Mouse (Mus musculus): ENCODE results near the gene 1700016D06Rik.

Gene 1700016D06Rik

DNA sequence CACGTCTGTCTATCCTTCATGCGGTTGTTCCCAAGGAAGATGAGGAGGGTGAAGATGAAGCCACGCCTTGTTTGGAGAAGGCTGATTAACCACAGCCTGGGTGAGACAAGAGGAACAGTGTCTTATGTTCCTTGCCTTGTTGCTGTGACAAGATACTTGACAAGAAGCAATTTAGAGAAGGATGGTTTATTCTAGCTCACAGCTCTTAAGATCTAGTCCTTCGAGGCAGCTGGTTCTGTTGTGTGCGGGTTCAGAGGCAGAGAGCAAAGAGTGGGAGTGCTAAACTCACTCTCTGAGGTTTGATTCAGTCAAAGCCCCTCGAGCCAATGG lies at the start of gene 1700016D06Rik:
Gene 1700016D06Rik, minus strand, starts transcription at position 31 of the 330 bp plus-strand sequence.
- DNase-seq (ENCODE audit: low spot score in 2 of 2) = no peak

DNA sequence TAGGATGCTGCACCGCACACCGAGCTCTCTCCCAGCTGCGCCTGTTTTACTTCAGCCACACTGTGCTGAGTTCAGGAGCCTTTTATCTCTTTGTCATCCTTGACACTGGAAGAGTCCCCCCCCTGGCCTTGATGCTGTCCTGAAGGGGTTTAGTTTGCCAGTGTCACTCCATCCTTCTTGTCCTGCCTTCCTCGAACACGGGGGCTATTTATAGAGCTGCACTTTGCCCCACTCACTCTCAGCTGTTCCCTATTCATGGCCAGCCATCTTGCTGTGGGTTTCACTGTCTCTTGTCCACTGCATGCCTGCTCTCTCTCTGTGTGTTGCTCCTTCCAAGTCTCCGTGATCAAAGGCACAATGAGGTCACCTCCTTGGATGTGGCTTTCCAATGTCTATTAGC lies 48.6 kb upstream of the 1700016D06Rik start:
- DNase-seq (ENCODE audit: low spot score in 2 of 2) = no peak

DNA sequence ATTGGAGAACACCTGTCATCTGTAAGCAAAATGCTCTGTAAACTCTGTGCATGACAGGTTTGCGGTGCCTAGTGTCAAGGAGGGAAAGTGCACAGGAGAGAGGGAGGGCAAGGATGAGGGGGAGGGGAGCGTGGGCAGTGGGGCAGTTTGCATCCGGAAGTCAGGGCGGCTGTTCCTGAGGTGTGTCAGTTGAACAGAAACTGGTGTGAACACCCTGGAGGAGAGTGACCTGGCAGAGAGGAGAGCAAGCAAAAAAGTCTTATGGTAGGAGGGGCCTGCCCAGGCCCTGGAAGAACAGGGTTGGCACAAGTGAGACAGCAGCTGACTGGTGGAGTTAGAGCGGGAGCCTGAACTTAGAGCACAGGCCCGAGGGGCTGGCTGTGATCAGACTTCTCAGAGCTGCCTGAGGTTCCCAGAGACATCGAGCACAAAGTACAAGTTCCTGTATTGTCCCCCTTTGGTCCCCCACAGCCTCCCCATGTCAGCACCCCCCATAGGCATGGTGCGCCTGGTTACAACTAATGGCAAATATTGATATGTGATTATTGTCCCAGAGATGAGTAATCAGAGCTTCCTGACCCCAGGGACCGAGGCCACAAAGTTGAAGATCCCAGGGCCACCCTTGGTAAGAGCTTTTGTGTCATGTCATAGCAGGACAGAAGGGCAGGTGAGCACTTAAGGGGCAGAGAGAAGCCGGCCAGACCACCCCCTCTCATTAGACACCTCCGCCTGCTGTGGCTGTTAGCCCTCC lies 46.2 kb upstream of the 1700016D06Rik start:
- no peak for DNase-seq (ENCODE audit: low spot score in 2 of 2)

DNA sequence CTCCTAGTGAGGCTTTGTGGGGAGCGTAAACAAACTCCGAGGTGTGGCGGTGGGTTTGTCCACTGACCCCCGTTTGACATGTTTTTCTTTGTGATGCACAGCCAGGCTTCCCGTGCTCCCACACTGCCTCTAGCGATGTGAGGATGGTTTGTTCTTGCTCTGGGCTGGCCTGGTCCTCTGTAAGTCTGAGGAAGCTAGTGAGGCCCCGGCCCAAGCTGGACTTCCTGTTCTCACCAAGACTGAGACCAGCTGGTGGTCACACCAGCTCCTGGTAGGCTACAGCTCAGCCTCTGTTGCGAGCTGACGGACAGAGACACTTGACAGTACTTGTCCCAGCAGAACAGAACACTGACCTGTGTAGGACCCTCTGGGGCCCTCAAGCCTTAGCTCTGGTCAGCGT lies 42.7 kb upstream of the 1700016D06Rik start:
- DNase-seq (ENCODE audit: low spot score in 2 of 2) = no peak

DNA sequence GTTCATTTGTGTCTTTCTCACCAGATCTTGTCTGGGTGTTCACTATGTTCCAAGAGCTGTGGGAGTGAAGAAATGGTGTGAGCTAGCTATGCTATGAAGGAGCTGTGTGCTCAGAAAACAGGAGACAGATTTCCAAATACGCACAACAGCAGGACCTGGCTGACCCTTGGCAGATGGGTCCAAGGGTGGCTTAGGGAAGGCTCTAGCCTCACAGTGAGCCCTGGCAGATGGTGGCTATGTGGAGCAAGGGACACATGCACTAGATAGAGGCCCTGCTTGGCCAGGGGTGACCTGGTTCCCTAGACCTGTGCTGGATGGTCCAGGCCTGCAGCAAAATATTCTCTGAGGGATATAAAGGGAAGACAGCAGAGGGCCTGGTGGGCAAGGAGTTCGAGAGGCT lies 40.0 kb upstream of the 1700016D06Rik start:
- DNase-seq (ENCODE audit: low spot score in 2 of 2) = no peak

DNA sequence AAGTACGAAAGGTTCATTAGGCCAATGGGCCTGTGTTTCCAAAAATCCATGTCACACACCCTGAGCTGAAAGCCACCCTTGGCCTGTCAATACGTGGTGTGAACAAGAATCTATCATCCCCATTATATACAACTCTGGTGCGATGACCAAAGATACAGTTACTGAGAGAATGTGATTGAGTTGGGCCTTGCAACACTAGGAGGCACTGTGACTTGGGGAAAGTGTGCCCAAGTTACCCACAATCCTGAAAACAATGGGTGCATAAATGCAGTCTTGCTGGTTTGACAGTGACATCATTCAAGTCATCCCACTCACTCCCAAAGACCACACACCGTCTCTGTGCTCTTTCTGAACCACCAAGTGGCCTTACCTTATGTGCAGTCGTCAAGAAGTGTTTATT lies 38.2 kb upstream of the 1700016D06Rik start:
- DNase-seq (ENCODE audit: low spot score in 2 of 2) = no peak

DNA sequence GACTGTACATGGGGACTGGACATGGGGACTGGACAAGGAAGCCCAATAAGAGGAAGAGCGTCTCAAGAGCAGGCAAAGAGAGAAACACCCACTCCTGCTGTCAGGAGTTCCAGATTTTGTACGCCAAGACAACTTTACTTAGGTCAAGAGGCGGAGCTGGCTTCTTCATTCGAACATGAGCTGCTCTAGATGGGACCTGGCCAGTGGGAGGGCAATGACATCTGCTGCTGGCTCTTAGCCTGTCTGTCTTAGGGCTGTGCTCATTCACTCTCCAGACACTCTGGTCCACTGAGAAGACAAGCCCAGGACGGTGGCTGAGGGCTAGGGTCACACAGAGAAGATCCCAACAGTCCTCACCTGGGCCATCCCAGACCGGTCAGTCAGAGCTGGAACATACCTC lies 36.2 kb upstream of the 1700016D06Rik start:
- DNase-seq (ENCODE audit: low spot score in 2 of 2) = no peak

DNA sequence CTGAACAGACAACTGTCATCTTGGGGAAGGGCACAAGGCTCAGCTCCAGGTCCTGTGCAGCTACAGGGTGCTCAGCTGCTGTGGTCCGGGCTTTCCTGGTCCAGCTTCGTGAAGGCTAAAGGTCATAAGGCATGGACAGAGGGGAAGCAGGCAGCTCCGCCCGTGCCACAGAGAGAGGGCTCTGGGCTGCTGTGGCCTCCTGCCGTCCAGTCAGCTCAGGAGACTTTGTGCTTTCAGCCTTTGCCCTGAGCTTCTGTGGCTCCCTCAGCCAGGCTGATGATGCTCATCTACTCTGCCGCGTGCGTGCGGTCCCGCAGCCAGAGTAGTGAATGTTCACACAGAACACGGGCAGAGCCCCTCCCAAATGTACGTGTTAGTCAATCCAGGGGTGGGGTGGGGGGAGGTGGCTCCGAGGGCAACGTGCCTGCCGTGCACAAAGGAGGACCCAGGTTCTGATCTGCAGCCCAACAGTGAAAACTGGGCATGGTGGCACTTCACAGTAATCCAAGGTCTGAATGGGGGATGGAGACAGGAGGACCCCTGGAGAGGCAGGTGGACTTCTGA lies 34.9 kb upstream of the 1700016D06Rik start:
- DNase-seq (ENCODE audit: low spot score in 2 of 2) = no peak

DNA sequence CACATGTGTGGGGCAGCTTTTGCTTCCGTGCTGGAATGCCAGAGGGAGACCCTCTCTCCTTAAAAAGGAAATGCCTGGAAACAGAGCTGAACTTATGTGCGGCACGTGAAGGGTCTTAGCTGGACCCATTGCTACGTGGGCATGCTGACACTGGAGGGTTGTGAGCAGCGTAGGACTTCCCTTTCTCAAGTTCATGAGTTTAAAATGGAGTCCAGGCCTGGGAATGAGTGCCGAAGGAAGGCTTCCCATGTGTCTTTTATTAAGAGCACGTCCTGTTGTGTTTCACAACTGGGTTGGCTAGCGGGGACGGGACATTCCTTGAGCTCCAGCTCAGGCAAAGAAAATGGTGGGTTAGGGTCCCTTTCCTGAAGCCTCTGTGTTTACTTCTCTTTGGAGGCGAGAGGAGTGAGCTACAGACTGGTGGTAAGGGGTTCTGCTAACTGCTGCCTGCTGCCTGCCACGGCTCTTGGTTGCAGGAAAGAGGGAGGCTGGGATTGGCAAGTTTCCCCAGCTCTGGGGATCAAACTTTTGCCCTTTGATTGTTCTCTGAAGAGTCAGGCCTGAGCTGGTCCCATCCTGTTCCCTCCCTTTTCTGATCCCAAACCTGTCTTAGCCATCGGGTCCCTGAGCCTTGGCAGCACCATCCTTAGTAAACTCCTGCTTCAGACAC lies 29.5 kb upstream of the 1700016D06Rik start:
- no peak for DNase-seq (ENCODE audit: low spot score in 2 of 2)

DNA sequence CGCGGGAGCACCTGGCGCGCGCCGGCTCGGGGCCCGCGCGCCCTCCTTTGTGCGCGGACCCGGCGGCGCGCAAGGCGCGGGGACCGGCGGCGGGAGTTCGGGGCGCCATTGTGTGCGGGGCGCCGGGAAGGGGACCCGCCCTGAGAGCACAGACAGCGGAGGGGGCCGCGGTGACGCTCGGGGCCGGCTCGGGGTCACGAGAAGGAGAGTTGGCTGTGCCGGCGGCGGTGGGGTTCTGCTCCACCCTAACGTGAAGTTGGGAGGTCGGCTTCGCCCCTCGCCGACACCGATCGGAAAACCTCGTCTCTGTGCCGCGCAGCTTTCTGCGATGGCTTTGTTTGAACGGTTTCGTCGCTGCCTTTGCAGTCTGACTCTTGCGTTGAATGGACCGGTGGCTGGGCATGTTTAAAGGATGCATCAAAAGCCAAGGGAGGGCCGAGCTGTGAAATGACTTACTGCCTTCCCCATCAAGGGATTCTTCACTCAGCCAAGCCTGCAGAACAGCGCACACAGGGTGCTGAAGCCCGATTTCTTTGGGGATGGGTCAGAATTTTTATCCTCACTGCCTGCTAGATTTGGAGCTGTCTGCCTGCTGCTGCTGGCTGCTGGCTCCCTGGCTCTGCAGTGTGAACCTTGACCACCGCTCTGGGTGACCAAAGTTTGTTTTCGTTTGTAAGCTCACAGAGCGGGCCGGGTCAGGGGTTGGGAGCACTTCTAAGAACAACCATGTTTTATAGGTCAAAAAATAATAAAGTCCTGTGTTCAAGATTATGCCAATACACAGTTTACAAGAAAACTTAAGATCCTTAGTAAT lies 27.8 kb upstream of the 1700016D06Rik start:
- no peak for DNase-seq (ENCODE audit: low spot score in 2 of 2)

DNA sequence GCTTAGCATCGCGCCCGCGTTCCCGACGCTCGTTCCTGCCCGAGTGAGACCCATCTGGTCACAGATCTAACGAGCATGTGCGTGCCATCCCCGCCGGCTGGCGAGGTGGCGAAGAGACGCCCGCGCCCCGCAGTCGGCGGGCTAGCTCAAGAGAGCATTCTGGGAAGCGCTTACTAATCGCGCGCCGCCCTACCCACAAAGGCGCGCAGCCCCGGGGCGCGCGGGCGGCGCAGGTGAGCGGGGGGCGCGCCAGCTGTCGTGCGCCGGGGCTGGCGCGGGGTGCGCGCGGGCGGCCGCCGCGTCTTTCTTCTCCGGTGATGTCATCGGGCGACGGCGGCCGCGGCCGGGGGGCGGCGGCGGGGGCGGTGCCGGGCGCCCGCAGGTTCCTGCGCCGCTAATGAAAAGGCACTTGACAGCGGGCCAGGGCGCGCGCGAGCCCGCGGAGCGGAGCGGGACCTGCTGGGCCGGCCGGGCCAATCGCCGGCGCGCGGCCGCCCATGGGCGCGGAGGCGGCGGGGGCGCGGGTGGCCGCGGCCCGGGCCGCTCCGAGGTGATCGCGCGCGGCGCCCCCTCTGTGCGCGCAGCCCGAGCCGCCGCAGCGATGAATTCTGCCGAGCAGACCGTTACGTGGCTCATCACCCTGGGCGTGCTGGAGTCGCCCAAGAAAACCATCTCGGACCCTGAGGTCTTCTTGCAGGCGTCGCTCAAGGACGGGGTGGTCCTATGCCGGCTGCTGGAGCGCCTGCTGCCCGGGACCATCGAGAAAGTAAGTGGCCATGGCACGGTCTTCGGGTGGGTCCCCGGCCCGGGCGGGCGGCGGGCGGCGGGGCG lies 27.0 kb upstream of the 1700016D06Rik start, which contains the start of gene Arhgef7:
Gene Arhgef7, plus strand, starts transcription at position 71 of the 831 bp plus-strand sequence.
- no peak for DNase-seq (ENCODE audit: low spot score in 2 of 2)

DNA sequence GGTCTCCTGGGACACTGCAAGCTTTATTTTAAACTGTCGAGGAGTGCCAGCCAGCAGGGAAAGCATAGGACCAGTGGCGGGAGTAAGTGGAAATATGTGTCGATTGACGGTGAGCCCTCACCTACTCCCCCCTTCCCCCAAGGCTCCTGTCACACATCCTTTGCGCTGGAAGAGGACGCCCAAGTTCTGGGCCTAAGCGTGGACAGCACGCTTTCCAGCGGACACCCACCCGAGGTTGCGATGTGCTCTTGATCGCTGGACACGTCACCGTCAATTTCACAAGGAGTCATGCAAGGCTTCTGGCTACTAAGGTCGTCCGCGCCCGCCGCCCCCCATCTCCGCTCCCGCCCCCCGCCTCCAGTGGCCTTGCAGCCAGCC lies 26.4 kb upstream of the 1700016D06Rik start:
- no peak for DNase-seq (ENCODE audit: low spot score in 2 of 2)

DNA sequence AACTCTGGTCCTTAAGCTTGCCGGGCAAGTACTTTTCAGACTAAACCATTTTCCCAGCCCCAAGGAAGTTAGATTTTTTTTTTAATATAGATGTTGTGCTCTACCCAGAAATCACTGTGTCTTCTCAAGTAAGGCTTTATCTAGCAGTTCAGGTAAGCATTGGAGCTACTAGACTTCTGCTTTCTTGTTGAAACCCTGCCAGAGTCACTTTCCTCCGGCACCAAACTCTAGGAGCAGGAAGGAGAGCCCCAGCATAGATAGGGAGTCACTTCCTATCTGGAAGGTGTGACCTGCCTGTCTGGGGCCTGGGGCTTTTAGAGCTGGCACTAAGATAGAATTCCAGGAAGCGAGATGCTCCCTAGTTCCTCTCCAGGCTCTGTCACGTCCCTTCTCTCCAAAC lies 16.3 kb upstream of the 1700016D06Rik start:
- no peak for DNase-seq (ENCODE audit: low spot score in 2 of 2)

DNA sequence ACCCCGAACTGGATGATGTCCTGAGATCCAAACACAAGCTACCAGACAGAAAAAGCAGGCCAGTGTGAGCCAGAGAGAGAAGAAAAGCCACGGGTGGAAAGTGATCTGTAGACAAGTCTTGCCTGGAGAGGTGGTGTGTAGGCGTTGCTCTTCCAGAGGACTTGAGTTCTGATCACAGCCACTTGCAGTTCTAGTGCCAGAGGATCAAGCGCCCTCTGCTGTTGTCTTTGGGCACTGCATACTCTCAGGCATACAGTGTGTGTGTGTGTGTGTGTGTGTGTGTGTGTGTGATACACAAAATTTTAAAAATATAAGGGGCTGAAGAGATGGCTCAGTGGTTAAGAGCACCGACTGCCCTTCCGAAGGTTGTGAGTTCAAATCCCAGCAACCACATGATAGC lies 11.4 kb upstream of the 1700016D06Rik start:
- no peak for DNase-seq (ENCODE audit: low spot score in 2 of 2)

DNA sequence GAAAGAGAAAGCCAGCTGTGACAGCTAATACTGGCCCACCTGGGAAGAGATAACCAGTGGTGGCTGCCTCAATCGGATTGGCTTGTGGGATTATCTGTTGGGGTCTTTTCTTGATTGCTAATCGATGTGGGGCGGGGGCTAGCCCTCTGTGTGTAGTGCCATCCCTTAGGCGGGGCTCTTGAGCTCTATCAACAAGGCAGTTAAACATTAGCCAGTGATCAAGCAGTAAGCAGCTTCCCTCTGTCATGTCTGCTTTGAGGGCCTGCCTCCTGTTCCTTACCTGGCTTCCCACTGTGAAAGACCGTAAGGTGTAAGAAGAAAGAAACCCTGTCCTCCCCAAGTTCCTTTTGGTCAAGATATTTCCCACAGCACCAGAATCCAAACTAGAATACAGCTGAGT lies 9.6 kb upstream of the 1700016D06Rik start:
- DNase-seq (ENCODE audit: low spot score in 2 of 2) = no peak

DNA sequence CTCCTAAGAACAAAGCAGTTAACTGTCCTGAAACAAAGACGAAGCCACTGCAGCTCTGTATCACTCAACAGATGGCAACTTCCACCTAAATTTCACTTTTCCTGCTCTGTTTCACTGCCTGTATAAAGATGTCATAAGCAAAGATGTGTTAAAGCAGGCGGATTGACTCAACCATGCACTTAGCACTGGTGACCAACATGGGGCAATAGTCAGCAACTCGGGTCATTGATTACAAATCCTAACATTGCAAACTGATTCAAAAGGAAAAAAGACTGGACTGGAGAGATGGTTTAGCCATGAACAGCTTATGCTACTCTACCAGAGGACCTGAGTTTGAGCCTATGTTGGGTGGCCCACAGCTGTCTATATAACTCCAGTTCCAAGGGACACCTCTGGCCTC lies 8.7 kb upstream of the 1700016D06Rik start:
- no peak for DNase-seq (ENCODE audit: low spot score in 2 of 2)

DNA sequence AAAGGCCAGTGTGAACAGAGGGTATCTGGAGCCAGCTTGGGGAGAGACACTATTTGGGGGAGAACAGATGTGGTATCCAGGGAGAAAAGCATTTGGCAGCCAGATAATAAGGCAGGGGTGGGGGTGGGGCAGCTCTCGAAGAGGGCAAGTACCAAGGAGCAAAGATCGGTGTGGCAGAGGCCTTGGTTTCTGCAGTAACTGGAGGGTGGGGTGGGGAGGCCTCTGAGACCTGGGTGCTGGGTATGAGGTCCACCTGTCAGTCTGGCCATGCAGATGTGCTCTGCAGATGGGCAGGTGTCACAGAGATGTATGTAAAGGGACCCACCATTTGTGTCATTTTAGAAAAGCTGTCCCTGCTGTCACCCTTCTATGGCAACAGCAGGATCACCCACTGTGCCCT lies 8.0 kb upstream of the 1700016D06Rik start:
- no peak for DNase-seq (ENCODE audit: low spot score in 2 of 2)

DNA sequence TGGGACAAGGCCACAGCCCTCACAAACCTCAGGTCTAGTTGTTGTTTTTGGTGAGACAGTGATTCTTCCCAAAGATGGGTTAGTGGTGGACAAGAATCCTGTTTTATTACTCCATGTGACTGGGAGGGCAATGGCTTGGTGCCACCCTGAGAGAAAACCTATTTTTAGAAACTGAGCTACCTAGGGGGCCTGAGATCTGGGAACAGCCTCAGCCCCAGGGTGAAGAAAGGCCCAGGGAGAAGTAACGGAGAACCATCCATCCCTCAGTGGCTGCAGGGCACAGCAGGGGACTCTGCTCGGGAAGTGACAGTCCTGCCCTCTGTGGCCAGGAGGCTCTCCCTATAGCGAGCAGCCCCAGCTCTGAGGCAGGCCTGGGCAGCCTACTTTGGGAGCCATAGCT lies 6.8 kb upstream of the 1700016D06Rik start:
- DNase-seq (ENCODE audit: low spot score in 2 of 2) = no peak

DNA sequence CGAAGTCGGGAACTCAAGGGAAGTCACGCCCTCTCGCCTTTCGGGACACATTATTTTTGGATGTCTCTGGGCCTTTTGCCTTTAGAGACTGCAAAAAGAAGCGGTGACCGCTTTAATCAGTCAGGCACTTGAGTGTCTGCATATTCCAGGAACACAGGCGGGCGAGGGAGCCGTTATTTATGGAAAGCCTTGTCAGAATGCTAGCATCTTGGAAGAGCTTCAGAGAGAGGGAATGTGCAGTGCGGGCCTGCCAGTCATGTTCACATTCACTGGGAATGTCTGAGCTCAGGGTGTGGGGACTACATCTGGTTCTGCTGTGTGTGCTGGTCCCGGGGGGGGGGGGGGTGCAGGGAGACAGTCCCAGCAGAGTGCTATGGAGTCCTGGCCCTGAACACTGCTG lies 5.0 kb upstream of the 1700016D06Rik start:
- DNase-seq (ENCODE audit: low spot score in 2 of 2) = no peak

DNA sequence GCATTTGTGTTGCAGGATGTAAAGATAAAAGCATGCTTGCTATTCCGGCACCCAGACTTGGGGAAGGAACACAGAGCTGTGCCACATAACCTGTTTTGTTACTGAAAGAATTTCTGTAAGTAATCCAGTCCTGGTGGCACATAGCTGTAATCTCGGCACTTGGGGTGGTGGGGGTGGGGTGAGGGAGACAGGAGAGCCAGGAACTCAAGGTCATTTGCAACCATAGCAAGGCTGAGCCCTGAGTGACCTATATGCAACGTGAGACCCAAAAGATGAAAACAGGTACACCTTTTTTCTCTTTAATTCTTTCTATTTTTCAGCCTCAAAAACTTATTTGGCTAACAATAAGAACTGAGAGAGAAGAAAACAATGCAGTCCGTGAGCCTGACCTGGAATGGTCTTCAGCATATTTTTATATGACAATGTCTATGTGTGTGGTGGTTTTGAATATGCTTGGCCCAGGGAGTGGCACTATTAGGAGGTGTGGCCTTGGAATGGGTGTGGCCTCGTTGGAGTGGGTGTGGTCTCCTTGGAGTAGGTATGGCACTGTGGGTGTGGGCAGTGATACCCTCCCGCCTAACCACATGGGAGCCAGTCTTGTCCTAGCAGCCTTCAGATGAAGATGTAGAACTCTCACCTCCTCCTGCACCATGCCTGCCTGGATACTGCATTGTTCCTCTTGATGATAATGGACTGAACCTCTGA lies 4.0 kb upstream of the 1700016D06Rik start:
- DNase-seq (ENCODE audit: low spot score in 2 of 2) = no peak

DNA sequence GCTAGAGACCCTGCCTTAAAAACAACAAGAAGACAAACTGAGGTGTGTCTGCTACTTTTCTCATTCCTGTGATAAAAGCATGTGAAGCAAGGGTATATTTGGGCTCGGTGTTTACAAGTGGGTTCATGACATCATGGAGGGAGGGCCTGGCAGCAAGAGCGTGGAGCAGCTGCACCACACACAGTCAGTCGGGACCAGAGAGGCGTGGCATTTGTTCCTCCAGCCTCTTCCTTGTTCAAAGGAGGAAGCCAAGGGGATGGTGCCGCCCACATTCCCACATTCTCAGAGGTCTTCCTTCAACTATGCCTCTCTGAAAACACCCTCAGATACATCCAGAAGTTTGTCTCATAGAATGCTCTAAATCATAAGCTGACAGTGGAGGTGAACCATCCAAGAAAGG lies 2.9 kb upstream of the 1700016D06Rik start:
- DNase-seq (ENCODE audit: low spot score in 2 of 2) = no peak

All from urinary bladder, adult 18-20 months (tissue).